Mouse (Mus musculus): ENCODE results near the gene Upk1a.

Upk1a gene

GRCm38 (mm10) chr7:30604424-30604823 is 8.2 kb downstream of the Upk1a start:
- no peak for DNase-seq (ENCODE audit: extremely low spot score, low spot score)

- no peak for DNase-seq (ENCODE audit: extremely low spot score, low spot score)
Measured at GRCm38 (mm10) chr7:30602583-30602982, 10.1 kb downstream of the Upk1a start.

DNA sequence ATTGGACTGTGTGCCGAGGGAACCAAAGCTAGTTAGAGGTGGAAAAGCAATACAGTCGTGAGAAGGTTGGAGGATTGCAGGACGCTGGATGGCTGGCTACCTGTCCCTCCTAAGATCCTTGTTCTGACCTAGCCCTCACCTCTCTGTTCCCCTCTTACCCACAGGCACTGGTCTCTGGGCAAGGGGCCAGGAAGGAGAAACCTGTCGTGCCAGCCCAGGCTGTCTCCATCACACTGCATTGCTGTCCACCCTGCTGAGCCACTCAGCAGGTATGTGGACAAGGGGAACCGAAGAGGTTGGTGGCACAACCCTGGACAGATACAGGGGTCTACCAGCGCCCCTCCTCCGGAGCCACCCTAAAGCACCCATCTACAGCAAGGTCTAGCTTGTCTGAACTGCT is 12.0 kb downstream of the Upk1a start:
- DNase-seq (ENCODE audit: extremely low spot score, low spot score), result no peak

DNA sequence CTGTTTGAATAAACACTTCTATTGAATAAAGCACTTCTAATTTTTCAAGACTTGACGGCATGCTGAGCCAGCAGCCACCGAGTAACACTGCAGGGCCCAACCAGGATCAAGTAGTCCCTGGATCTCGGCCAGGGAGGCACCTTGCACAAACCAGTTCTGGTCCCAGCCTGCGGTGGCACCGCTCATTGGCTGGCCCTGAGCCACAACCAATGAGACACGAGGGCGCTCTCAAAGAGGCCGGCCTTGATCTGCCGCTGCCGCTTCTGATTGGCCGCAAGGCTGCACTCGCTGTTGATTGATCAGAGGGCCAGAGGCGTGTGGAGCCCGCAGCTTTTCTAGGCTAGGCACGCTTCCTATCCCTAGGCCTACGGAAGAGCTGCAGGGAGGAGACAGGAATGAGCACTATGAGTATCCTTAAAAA is 12.7 kb downstream of the Upk1a start:
- DNase-seq (ENCODE audit: extremely low spot score, low spot score), result peak; percentile 69

DNA sequence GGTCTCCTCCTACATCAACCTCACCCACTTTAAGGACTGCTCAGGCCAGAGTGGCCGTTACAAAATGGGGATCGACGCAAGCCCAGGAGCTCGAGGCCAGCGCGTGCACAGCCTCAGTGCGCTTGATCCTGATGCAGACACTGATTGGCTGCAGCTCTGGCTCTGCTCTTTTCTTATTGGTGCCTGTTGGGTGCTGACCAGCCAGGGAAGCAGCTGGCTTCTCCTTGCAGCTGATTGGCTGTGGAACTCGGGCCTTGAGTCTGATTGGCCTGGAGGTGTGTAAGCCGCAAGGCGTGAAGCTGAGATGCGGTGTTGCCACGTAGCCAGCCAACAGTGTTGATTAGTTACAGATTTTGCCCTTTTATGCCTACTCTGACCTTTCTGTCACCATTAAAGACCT is 13.9 kb downstream of the Upk1a start, which contains the start of gene Zbtb32:
Gene Zbtb32 (minus strand): TSS at position 124 of the 400 bp plus-strand sequence.
- no peak for DNase-seq (ENCODE audit: extremely low spot score, low spot score)

GRCm38 (mm10) chr7:30596811-30597210 is 15.8 kb downstream of the Upk1a start:
- no peak for DNase-seq (ENCODE audit: extremely low spot score, low spot score)

DNA sequence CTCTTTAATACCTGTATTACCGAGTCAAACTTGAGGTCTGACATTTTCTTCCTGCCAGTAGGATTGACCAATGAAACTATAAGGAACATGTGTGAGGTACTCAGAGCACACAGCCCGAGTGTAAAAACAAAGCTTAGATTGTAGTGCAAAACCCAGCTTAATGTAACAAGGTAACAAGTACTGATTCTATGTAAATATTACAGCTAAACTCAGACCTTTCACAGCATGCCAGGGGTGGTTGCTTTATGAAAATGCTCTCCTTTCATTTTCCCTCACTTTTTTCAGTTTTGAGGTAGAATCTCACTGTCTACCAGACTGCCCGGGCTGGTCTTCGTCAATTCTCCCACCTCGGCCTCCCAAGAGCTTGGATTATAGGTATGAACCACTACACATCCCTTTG is 16.6 kb downstream of the Upk1a start:
- no peak for DNase-seq (ENCODE audit: extremely low spot score, low spot score)

GRCm38 (mm10) chr7:30594510-30595024 is 18.1 kb downstream of the Upk1a start:
- no peak for DNase-seq (ENCODE audit: extremely low spot score, low spot score)

- DNase-seq (ENCODE audit: extremely low spot score, low spot score), result no peak
Measured at GRCm38 (mm10) chr7:30593579-30594509, 18.8 kb downstream of the Upk1a start.

GRCm38 (mm10) chr7:30592772-30593423 is 19.7 kb downstream of the Upk1a start:
- no peak for DNase-seq (ENCODE audit: extremely low spot score, low spot score)

DNA sequence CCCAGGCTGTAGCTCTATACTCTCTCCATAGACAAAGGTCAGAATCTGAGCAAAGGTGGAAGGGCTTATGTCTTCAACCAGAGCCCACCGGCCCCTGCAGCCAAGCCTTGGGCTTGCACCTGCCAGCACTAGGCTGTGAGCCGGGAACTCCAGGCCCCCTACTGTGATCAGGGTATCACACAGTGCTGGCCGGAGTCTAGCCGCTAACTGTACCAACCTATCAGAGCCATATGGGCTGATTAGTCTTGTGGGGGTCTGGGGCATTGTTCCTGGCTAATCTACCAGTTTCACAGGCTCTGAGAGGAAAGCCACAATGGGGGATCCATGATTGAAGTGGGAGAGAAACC is 21.1 kb downstream of the Upk1a start:
- no peak for DNase-seq (ENCODE audit: extremely low spot score, low spot score)

DNA sequence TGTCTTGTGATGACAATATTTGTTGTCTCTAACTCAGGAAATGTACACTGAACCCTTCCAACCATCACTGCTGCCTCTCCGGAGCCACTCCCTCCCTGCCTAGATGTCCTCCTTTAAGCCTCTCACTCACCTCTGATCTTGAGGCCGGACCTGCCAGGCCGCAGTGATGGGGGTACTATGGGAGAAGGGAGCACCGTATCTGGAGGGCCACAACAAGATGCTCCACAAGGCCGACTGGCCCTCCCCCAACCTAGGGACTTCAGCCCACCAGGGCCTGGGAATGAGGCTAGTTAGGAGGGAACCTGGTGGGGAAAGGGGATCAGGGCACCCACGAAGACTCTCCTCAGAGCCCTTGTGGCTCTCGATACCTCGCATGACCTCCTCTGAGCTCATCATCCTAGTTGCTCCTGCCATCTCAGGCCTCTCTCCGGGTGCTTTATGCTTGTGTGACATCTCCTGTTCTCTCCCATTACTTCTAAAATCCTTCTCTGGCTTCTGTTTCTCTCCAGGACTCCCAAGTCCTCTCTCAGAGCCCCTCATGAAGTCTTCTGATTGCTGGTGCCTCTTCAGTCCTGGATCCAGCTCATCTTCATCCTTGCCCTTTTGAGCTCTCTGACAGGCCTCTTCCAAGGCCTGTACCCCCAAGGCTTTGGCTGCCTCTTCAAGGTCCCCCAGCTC is 21.6 kb downstream of the Upk1a start:
- DNase-seq (ENCODE audit: extremely low spot score, low spot score), result no peak

GRCm38 (mm10) chr7:30589435-30590301 is 23.0 kb downstream of the Upk1a start:
- peak; percentile 89 for DNase-seq (ENCODE audit: extremely low spot score, low spot score)

GRCm38 (mm10) chr7:30588676-30589434 is 23.8 kb downstream of the Upk1a start, which contains the start of gene Kmt2b:
TSS of gene Kmt2b (minus strand) at chr7:30588726.
- DNase-seq (ENCODE audit: extremely low spot score, low spot score), result peak; percentile 97

- DNase-seq (ENCODE audit: extremely low spot score, low spot score), result peak; percentile 74
Measured at GRCm38 (mm10) chr7:30587842-30588667, 24.6 kb downstream of the Upk1a start.

GRCm38 (mm10) chr7:30586455-30587020 is 26.1 kb downstream of the Upk1a start:
- DNase-seq (ENCODE audit: extremely low spot score, low spot score), result no peak

GRCm38 (mm10) chr7:30585170-30585569 is 27.5 kb downstream of the Upk1a start:
- DNase-seq (ENCODE audit: extremely low spot score, low spot score), result no peak

- no peak for DNase-seq (ENCODE audit: extremely low spot score, low spot score)
Measured at GRCm38 (mm10) chr7:30584339-30584738, 28.3 kb downstream of the Upk1a start.

- no peak for DNase-seq (ENCODE audit: extremely low spot score, low spot score)
Measured at GRCm38 (mm10) chr7:30581547-30581946, 31.1 kb downstream of the Upk1a start.

All from neural tube, embryonic 10.5 days (tissue).